In genomic region chr8:93729124-93729930, GRCm38 (mm10) we compare ENCODE assay signal across 12 mouse cellular contexts.
DNase-seq lines count a peak whose midpoint lies in the region; ATAC-seq and TF ChIP-seq lines count a peak whose summit lies in the region.
"Had no signal": no experiment of that assay in that cellular context is flagged by ENCODE, and none has a peak within 500 bp of the region (broad histone marks: within the 10 kb centered on the region; RNA-seq: fewer than 3 reads in every experiment).

No protein-coding gene starts in this region.

- H3K4me2 ChIP-seq in hindbrain, embryonic 15.5 days: no peak overlapping the region
- no peak overlapping the region for H3K4me2 ChIP-seq in stomach, postnatal 0 days (replicated peaks; ENCODE audit: low read depth)
- H3K4me2 ChIP-seq: heart, embryonic 11.5 days; lung, embryonic 14.5 days had no signal

- H3K36me3 ChIP-seq in hindbrain, embryonic 15.5 days: no peaks in the 10 kb centered on the region
- no peaks in the 10 kb centered on the region for H3K36me3 ChIP-seq in stomach, postnatal 0 days (ENCODE audit: control insufficient read depth, insufficient read depth, low read length)

- WGBS in hindbrain, embryonic 15.5 days: 42% methylated on average over 15 of the region's 15 CpGs
- 81% methylated on average over 15 of the region's 15 CpGs for WGBS in stomach, postnatal 0 days

- H3K4me1 ChIP-seq in hindbrain, embryonic 15.5 days (replicated peaks): peaks cover 21% of the 10 kb centered on the region
- H3K4me1 ChIP-seq in stomach, postnatal 0 days (replicated peaks; ENCODE audit: control insufficient read depth, insufficient read depth): no peaks in the 10 kb centered on the region

- H3K9ac ChIP-seq in hindbrain, embryonic 15.5 days: no peak overlapping the region
- H3K9ac ChIP-seq in stomach, postnatal 0 days (ENCODE audit: low read length): no peak overlapping the region
- H3K9ac ChIP-seq: lung, embryonic 14.5 days had no signal

- intact Hi-C loops in left cerebral cortex, postnatal 10 days (cut with DNase I): no loop called here

- no peaks in the 10 kb centered on the region for H3K9me3 ChIP-seq in hindbrain, embryonic 15.5 days
- H3K9me3 ChIP-seq in stomach, postnatal 0 days (ENCODE audit: control insufficient read depth, low read length): no peaks in the 10 kb centered on the region

- DNase-seq in cerebellum, adult 11 months: peak; percentile 12
- peak; percentile 27 to 41 for DNase-seq in cerebellum, postnatal 14 days
- DNase-seq in left cerebral cortex, postnatal 10 days (ENCODE audit: extremely low spot score in 1 of 2, low spot score in 2 of 2): peak; percentile 26 to 39
- DNase-seq in stomach, postnatal 0 days (ENCODE audit: low spot score): no peak
- DNase-seq in ovary, postnatal 10 days (ENCODE audit: low spot score): no peak
- no peak for DNase-seq in kidney, postnatal 36 days
- DNase-seq in testis, postnatal 14 days (ENCODE audit: low spot score): no peak
- DNase-seq: lung, embryonic 14.5 days; thymus, postnatal 36 days had no signal

- peak; percentile 65 for ATAC-seq in hindbrain, embryonic 15.5 days (ENCODE audit: low FRiP score, low read depth)
- ATAC-seq in stomach, postnatal 0 days (ENCODE audit: low FRiP score, low TSS enrichment): no peak

- no peak for TF ChIP-seq CTCF in stomach, postnatal 0 days (IDR thresholded peaks at IDR 0.05; ENCODE audit: low read depth)

- H3K27me3 ChIP-seq in hindbrain, embryonic 15.5 days: no peaks in the 10 kb centered on the region
- H3K27me3 ChIP-seq in stomach, postnatal 0 days (ENCODE audit: control insufficient read depth, insufficient read depth, low read length): no peaks in the 10 kb centered on the region

- TF ChIP-seq EP300 in stomach, postnatal 0 days (optimal IDR thresholded peaks at IDR 0.05): no peak

- peak overlapping the region; percentile 38 for H3K27ac ChIP-seq in hindbrain, embryonic 15.5 days (replicated peaks)
- H3K27ac ChIP-seq in stomach, postnatal 0 days (replicated peaks): no peak overlapping the region

- no peak overlapping the region for H3K4me3 ChIP-seq in hindbrain, embryonic 15.5 days
- no peak overlapping the region for H3K4me3 ChIP-seq in stomach, postnatal 0 days (ENCODE audit: low read depth, low read length)
- H3K4me3 ChIP-seq: erythroblast, embryonic 14.5 days had no signal

Comparison
In these comparisons a context has a peak if more than half of its experiments do, and no peak if none do; other contexts are left out.
1. DNase-seq: peak in cerebellum, adult 11 months (single experiment), cerebellum, postnatal 14 days (2 of 2) and left cerebral cortex, postnatal 10 days (2 of 2); none in stomach, postnatal 0 days (single experiment), ovary, postnatal 10 days (single experiment), kidney, postnatal 36 days (0 of 2) and testis, postnatal 14 days (single experiment).